Mouse (Mus musculus) inflammation-experienced regulatory T-cells, adult 6 months (primary cell): ENCODE measurements around the gene Slc5a4b. TPM values are rescaled to one million over a fixed set of nuclear protein-coding genes. Genes with fewer than 3 reads are reported as not detected.
"Not testable (repeated sequence)": the region's sequence is repeated elsewhere in the genome, so short reads cannot be mapped to it uniquely, and the experiment has no call there.

Experiments
- ATAC-seq: one replicate; pipeline ENCODE4 v1.8.0; 2017
- polyA plus RNA-seq, 3 experiments: library from polyadenylated mRNA; unstranded; fragments of 100-300 nt; shearing (Covaris generic); gene quantifications; one replicate each; pipeline ENCODE4 v1.2.1; 2017

The Slc5a4b gene
- polyA plus RNA-seq: not detected

DNA sequence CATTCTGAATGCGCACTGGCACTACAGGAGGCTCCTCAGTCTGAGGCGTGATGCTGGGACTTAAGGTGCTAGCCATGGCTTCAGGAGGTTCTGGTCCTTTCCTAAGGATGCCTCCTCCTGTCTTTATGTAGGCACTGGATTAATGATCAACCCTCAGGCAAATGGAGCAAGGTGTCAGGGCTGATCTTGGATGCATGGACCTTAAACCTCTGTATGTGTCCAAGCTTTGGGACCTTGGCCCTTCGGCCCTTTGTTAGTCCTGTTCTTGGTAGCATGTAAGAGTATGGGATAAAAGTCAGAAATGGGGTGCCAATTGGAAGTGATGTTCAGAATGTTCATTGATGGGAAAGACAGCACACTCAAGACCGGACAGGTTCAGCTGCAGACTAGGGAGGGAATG, at the start of gene Slc5a4b:
Gene Slc5a4b (minus strand): TSS at position 101 of the 400 bp plus-strand sequence.
- ATAC-seq: no peak

DNA sequence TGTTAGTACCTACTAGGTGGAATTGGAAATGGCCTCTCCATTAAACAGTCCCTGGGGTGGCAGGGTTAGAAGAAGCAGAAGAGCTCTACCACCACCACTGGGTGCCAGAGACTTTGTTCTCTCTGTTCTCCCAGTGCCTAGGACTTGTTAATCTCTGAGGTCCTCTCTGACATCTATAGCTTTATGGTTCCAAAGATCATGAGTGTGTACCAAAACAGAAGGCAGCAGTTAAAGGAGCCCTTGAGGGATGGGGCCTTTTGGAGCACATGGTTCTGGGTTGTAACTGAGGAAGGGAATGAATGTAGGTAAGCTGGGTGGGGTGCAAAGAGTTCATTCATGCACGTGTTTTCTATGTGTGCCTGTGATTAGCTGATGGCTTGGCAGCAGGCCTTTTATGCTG, 47.2 kb upstream of the Slc5a4b start:
- ATAC-seq: no peak

DNA sequence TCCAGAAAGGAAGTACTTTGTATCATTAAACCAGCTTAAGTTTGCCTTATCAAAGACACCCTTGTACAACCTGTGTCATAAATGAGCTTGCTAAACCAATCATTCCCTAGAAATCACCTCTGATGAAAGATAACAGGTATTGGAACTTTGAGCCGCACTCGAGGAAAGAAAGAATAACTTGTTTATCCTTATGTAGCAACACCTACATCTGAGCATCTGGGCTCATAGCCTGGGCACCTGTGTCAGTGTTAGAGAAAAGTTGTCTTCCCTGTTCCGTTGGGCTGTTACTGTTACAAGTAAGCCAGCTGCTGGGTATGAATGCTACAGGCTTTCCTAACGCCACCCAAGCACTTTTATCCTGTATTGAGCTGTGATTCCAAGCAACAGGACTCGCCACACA, 46.8 kb upstream of the Slc5a4b start:
- no peak for ATAC-seq

DNA sequence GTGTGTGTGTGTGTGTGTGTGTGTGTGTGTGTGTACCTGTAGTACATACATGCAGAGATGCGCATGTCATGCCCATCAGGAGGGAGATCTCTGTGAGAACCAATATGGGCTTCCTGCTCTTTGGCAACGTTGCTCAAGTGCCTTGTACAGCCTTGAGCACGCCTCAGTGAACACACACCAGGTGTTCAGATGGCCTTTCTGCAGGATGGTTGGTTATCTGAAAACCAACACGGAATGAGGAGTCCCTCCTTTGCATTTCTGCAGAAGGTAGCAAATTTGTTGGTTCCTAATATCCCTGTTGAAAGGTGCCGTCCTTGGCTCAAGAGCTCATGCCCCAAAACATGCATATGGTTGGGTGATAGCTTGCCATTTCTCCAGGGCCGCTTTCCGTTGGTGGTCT, 45.1 kb upstream of the Slc5a4b start:
- ATAC-seq: no peak

DNA sequence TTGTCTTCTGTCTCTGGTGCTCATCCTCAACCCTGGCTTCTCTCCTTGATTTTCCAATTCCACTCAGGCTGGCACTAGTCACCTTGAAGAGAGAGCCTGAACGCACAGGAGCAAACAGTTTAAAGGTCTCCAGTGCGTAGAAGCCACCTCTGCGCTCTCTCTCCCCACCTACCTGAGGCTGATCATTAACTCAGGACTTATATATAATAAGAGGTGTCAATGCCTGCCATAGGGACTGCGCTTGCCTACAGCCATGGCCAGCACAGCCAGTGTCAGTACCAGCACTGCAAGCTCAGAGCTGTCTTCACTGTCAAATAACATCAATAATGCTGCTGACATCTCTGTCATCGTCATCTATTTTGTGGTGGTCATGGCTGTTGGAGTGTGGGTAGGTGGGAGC, 36.5 kb upstream of the Slc5a4b start, which contains the start of gene Slc5a4a:
Gene Slc5a4a (plus strand): TSS at position 174 of the 400 bp plus-strand sequence.
- ATAC-seq: no peak

DNA sequence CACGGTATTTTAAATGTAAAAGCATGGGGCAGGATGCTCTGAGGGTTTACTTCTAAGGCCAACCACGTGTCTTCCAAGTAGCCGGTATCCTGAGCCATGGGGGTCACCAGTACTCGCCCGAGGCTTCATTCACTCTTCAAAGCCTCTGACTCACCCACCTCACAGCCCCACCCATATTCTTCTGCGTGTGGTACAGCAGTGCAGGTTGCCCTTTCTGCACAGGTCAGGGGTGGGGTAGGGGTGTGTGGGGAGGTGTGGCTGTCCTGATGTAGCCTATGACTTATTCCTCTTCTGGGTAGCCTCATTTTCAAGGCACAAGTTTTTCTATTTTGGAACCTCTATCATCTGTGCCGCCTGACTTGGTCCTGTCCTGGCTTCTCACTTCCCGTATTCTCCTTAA, 36.1 kb upstream of the Slc5a4b start:
- no peak for ATAC-seq

DNA sequence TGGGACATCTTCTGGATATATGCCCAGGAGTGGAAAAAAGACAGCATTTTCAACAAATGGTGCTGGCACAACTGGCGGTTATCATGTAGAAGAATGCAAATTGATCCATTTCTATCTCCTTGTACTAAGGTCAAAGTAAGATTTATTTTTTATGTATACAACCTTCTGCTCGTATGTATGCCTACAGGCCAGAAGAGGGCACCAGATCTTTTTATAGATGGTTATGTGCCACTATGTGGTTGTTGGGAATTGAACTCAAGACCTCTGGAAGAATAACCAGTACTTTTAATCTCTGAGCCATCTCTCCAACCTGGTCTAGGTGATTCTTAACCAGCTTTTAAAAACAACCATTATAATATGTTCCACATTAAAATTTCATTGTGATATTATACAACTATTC, 25.6 kb upstream of the Slc5a4b start:
- ATAC-seq: no peak

DNA sequence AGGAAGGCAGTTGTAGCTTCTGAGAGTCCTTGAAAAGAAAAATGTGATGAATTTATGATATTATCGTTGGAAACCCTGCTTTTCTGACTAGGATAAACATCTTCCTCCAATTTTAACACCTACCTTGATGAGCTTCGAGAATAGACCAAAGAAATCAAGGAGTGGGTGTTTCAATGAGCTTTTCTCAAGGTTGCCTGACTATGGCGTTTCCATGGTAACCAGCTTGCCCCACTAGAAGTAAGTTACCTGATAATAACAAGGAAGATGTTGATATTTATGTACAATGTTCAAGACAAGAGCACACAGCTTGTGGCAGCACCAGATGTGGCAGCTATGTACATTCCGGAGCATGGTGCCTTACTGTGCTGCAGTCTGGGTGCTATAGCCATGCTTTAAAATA, 21.7 kb upstream of the Slc5a4b start:
- no peak for ATAC-seq

DNA sequence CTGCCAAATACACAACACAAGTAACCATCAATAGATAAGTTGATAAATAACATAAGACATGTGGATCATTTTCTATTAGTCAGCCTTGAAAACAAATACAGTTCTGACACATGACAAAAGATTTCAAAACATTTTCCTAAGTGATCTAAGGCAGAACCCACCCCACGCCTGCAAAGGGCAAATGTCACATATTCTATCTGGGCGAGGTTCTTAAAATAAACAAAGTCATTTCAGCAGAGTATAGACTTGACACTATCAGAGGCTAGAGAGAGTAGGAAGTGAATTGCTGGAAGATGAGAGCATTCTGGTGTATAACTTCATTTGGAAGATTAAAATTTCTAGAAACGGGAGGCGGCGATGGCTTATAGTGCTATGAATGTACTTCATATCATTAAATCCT, 10.7 kb upstream of the Slc5a4b start:
- no peak for ATAC-seq

DNA sequence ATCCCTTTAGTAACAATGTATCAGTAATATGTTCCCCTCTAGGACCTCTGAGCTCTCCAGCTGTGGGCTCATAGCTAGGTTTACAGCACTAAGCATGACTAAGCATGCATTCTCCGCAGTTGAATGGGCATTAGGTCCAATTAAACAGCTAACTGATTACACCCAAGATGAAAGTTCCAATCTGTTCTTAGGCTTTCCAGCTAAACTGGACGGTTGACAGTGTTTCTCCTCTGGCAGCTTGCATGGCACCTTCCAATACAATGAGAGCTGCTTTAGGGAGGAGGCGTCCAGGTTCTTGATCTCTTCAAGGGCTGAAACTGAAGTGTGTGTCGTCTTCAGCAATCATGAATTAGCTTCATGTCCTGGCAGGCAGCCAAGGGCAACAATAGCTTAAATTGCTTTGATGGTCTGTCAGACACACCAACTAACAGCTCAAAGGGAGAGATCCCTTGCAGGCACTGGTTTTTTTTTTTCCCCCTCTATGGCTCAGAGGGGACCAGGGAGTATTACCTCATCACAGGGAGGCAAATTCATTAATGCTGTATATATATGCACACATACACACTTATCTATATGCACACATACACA, 9.5 kb upstream of the Slc5a4b start:
- no peak for ATAC-seq

DNA sequence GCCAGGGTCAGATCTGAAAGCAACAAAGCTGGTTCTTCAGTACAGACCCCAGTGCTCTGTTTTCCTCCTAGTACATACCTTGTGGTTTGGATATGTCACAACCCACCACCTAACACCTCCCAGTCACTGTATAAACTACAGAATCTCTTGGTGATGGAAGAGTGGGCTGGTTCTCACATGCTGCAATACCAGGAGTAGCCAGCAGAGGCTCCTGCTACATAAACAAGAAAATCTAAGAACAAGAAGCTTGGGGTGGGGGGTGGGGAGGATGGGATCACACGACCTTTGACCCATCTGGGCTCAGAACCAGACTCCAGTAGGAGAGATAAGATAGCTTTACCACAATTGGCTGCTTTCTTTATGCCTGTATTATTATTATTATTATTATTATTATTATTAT, 8.0 kb upstream of the Slc5a4b start:
- no peak for ATAC-seq

DNA sequence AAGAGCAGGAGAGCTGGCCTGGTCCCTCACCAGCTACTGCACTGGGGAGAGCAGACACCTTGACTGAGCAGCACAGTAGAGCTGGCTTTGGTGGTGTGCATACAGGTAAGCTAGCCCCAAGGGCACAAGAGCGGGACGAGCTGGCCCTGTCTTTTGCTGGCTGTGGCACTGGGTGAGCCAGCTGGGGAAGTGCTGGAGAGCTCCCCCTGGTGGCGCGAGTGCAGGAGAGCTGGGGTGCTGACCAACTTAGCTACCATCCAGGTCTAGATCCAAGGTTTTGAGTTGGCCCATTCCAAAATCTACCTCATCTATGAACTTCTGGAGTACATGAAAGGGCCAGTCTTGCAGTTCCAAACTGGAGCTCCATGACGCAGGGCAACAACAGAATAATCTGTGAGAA, 7.2 kb upstream of the Slc5a4b start:
- ATAC-seq: no peak

DNA sequence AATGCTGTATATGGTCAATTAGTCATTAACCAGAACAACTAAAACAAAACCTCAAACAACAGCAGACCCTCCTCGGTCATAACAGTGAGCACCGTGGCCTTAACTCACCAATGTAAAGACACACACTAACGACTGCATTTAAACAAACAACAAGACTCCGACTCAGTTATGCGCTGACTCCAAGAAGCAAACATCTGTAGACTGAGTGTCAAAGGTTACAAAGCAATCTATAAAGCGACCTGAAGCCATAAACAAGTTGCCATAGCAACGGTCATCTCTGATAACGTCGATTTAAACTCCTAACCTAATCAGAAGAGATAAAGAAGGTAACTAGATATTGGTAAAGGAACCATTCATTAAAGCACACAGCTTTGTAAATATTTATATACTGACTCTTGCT, 13.4 kb downstream of the Slc5a4b start:
- ATAC-seq: no peak

DNA sequence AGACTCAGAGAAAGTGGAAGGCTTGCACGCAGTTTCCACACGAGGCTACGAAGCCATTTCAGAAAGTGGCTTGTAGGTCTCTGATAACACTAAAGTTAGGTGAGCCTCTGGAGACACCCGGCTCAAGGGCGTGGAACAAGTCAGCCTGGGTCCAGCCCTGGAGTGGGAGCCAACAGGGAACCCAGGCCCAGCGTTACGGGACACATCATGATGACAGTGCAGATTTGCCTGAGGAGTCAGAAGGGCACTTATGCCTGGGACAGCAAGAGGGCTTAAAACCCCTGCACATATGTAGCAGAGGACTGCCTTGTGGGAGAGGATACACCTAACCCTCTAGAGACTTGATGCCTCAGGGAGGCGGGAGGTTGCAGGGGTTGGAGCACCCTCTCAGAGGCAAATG, 14.2 kb downstream of the Slc5a4b start:
- ATAC-seq: no peak

DNA sequence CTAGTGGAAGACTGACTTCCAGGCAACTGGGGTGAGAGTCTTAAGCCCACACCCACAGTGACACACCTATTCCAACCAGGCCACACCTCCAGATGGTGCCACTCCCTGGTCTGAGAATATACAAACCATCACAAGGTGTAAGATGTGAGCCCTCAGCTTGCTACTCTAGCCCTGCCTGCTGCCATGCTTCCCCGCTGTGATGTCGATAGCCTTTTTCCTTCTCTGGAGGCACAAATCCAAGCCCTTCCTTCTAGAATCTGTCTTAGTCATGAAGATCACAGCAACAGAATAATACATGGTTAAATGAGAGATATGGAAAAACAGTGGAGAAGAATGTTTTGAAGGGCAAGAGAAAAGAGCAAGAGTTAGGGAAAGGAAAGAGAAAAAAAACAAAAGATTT, 33.8 kb downstream of the Slc5a4b start:
- ATAC-seq: not testable (repeated sequence)

DNA sequence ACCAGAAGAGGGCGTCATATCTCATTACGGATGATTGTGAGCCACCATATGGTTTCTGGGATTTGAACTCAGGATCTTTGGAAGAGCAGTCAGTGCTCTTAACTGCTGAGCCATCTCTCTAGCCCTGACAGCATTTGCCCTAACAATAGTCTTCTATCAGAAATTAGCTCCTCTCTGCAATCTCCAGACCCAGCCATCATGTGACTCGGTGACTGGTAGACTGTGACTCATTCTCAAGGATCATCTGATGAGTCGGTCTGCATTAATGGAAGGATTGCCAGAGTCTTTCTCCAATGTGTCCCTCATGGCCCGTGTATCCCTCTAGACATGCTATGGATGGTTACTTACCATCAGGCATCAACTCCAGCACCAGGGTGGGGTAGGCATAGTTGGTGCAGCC, 38.7 kb downstream of the Slc5a4b start:
- ATAC-seq: not testable (repeated sequence)

DNA sequence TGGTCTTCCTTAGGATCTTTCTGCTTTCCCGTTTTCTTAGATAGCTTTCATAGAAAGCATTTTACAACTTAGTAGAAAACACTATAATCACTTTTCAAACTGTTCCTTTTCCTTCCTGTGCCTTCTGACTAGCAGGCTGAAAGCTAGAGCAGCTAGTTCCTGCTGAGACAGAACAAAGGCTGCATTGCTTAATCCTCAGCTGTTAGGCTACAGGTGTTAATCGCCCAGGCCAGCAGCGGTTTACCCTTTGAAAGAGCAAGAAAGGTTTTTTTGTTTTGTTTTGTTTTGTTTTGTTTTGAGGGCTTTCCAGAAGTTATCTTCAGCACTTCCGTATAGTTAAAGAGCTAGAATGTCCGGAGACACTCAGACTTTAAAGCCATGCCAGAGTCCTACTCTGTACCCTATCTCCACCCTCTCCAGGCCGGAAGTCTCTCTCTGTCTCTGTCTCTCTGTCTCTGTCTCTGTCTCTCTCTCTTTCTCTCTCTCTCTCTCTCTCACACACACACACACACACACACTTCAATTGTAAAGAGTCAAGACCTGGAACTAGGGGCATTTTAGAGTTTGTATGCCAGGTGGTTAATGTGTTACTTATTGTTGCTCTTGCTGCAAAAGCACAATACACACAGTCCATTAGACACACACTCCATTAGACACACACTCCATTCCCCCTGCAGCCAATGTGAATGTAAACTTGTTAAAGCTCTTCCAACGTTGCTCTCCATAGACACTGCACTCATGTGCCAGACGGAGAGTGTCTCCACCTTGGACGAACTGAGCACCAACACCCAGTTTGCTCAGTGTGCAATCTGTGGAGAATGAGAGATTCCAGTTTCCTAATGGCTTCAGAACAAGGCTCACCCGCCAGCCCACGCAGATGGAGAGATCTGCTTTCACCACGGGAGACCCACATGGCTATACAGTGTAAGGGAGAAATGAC, 42.8 kb downstream of the Slc5a4b start:
- ATAC-seq: no peak

DNA sequence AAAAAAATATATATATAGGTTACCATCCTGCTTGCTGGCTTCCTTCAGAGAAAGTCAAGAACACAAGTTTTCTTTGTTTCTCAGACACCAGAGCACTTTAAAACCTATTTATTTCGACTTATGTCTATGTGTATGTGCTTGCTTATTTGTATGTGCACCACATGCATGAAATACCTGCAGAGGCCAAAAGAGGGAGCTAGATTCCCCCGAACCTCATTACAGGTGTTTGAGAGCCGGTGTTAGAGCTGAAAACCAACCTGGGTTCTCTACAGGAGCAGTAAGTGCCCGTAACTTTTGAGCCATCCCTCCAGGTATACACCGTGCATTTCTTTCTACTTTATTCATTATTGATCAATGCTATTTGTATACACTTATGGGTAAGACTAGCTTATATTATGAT, 48.3 kb downstream of the Slc5a4b start:
- no peak for ATAC-seq

DNA sequence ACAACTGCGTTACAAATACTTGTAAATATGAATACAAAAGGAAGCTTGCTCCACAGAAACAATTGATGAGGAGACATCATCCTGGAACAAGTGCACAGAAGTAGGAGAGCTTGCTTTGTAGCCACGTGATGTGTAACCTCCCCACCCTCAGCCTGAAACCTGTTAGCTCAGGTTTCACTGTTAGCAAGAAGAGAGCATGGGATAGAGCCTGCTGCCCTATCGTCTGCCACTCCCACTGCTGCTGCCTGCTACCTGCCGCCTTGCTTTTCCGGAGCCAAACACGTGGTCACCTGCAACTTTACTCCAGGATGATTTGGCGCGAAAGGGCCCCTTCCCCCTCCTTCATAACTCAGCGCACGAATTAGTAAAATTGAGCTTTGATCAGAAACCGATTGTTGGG, 58.9 kb downstream of the Slc5a4b start:
- ATAC-seq: no peak

DNA sequence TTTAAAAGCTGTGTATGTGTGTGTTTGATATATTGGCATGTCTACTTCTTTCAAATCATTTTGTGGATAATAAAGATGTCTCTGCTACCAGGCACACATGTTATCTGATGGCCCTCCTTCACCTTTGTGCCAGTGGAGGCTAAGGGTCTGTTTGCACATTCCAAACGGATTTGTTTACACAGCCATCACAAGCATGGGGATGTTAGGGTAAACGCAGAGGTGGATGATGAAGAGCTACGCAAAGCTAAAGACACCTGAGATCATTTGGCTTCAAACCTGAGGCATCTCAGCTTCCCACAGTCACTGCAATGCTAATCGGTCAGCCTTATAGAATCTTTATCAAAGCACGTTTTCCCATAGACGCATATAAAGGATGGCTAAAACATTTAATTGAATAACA, 61.8 kb downstream of the Slc5a4b start:
- ATAC-seq: no peak

DNA sequence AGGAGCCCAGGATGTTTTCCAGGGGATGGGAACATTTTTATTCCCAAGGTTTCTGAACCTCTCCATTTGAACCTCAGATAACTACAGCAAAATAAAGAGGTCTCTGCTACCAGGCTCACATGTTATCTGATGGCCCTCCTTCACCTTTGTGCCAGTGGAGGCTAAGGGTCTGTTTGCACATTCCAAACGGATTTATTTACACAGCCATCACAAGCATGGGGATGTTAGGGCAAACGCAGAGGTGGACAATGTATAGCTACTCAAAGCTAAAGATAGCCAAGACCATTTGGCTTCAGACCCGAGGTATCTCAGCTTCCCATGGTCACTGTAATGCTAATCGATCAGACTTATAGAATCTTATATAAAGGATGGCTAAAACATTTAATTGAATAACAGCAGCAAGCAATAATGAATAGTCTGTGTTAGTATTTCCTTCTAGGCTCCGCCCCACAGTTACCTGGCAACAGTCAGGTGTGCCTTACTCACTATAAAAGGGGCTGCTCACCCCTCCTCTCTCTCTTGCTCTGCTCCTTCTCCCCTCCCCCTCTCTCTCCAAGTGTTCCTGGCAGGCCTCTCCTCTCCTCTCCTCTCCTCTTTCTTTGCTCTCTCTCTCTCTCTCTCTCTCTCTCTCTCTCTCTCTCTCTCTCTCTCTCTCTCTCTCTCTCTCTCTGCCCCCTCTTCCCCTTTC, 63.4 kb downstream of the Slc5a4b start:
- no peak for ATAC-seq

DNA sequence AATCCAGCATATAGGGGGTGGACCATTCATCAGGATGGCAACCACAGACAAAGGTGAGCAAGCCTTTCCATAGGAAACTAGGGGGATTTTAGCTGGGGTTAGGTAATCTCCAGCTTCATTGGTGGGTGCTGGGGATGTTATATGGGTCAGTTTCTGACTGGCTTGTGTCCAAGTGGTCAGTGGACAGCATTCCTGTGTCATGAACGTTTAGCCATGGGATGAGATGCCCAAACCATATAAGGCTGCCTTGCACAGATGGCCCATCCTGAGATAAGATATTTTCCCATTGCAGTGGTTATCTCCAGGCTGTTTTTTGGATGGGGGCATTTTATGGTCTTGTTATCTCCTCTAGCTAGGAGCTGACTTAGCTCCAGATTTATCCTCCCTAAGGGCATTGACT, 64.0 kb downstream of the Slc5a4b start:
- ATAC-seq: no peak

DNA sequence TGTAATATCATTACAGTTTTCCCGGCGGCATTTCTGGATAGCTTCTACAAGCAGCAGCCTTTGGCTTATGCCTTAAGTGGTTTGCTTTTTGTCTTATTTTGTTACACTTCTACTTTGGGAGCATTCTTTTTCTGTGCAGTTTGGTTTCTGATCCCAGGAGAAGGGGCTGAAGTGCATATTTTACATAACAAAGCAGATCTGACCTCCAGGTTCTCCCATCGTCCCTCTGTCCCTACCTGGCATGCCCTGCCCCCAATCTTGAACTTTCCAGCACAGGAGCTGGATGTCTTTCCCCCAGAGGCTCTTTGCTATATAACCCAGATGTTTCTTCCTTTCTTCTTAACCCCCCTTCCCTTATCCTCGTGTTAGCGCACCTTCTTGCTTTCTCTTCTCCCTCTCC, 65.4 kb downstream of the Slc5a4b start:
- ATAC-seq: no peak

DNA sequence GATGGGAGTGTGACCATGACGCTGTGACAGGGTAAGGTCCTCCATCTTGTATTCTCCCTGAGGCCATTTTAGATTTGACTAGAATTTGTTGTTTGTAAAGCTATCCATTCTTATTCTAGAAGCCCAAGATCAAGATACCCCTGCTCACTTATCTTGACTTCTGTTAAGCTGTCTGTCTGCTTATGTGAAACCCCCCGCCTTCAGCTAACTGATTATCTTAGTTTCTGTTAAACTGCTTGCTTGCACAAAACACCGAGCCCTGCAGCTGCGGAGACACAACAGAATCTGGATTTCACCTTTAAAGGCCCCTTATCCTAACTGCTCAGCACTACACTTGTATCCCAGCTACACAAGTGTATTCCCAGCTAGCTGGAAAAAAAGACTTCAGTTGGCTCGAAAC, 73.8 kb downstream of the Slc5a4b start:
- no peak for ATAC-seq
